Mouse (Mus musculus) kidney, embryonic 15.5 days (tissue): Measurements from ENCODE around the gene Olfr959. TPM values are rescaled to one million over a fixed set of nuclear protein-coding genes. Genes with fewer than 3 reads are reported as not detected.

Experiments
- ATAC-seq: fragments of 200-750 bp; cut with Nextera tagmentation; replicated peaks from 2 replicates; pipeline ENCODE4 v1.8.0; 2017; ENCODE audit warnings: moderate TSS enrichment; ENCODE audit not compliant: low FRiP score
- H3K27ac ChIP-seq: fragments of 300-500 bp; sonication (generic); 2 replicates; pipeline ENCODE4 v1.5.1; 2015; ENCODE audit warnings: mild to moderate bottlenecking, inconsistent platforms
- H3K27me3 ChIP-seq: fragments of 300-500 bp; sonication (generic); 2 replicates; pipeline ENCODE4 v1.6.1; 2015; ENCODE audit warnings: inconsistent platforms
- H3K36me3 ChIP-seq: fragments of 300-500 bp; sonication (generic); 2 replicates; pipeline ENCODE4 v1.6.1; 2015; ENCODE audit warnings: inconsistent platforms
- H3K4me1 ChIP-seq: fragments of 300-500 bp; sonication (generic); 2 replicates; pipeline ENCODE4 v1.6.1; 2015; ENCODE audit warnings: inconsistent platforms
- H3K4me2 ChIP-seq: fragments of 300-500 bp; sonication (generic); 2 replicates; pipeline ENCODE4 v1.6.1; 2015; ENCODE audit warnings: moderate library complexity, mild to moderate bottlenecking, inconsistent platforms
- H3K4me3 ChIP-seq: fragments of 300-500 bp; sonication (generic); replicated peaks from 2 replicates; pipeline ENCODE4 v1.5.1; 2015; ENCODE audit warnings: mild to moderate bottlenecking, inconsistent platforms
- H3K9ac ChIP-seq: fragments of 300-500 bp; sonication (generic); 2 replicates; pipeline ENCODE4 v1.6.1; 2015; ENCODE audit warnings: mild to moderate bottlenecking, inconsistent platforms
- H3K9me3 ChIP-seq: fragments of 300-500 bp; sonication (generic); replicated peaks from 2 replicates; pipeline ENCODE4 v1.6.1; 2016; ENCODE audit warnings: inconsistent platforms
- WGBS: fragments of 180-500 bp; shearing (Covaris S2); methylation state at CpG from one replicate; pipeline ENCODE4 v1.1.7; 2015; ENCODE audit warnings: mixed read lengths; 5-methylcytosine and 5-hydroxymethylcytosine counted together
- polyA plus RNA-seq: library from polyadenylated mRNA; unstranded; fragments of >200 nt; fragmentation: Nextera tagmentation; extraction: Ambion mirVana; gene quantifications from 2 replicates; pipeline ENCODE4 v1.2.1, GENCODE M21; 2015

Olfr959 gene
- polyA plus RNA-seq, 1 experiment from 2014 or later, result not detected

DNA sequence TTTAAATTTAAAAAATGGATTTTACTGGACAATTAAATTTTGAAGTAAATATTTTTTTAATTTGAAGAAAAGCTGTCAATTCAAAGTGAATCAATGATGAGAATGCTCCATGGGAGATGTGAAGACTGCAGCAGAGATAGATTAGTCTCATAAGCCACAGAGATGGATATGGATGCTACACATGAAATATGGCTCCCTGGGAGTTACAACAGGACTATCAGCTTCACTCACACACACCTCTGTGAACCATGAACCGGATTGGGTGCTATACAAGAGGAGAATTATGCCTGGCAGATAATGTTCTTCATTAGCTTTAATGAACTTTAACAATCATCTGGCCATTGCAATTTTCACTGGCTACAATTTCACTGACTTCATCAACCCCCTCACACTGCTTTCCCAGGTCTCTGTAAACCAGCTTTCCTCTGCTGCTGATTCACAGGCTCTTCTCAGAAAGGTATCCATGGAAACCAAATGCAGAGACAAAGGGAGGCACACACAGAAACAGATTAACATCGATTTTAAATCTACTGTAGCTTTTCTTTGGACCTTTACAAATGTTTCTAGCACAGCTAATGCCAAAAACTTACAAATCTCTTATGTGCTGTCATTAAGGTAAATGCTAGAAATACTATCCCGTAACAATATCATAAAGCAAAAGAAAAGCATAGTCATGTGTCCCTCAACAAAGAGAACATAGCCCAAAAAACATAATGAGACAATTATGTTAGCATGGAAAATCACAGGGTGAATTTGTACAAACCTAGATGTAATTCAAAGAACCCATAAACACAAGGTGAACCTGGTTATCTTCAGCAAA is 17.6 kb downstream of the Olfr959 start:
- Histone ChIP-seq H3K9ac (no peak overlapping the region), H3K27me3 (no peaks in the 10 kb centered on the region), H3K27ac (no peak overlapping the region), H3K4me1 (no peaks in the 10 kb centered on the region), H3K36me3 (no peaks in the 10 kb centered on the region), H3K4me2 (no peak overlapping the region), H3K4me3 (no peak overlapping the region), H3K9me3 (no peaks in the 10 kb centered on the region)
- no peak for ATAC-seq
- WGBS, result 65% methylated on average over 3 of the region's 3 CpGs

DNA sequence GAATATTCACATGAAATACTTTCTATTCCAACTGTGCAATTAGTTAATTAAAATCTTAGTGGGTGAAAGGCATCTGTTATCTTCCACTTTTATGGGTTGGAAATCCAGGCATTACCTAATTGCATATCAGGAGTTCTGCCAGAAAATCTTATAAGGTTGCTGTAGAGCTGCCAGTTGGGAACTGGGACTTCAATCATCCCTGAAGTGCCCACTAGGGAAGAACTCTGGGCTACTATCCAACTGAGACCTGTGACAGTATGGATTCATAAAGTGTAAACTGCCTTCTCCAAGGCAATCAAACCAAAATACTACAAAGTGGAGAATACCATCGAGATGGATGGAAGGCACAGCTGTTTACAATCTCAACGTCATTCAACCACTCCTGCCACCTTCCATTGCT is 21.4 kb downstream of the Olfr959 start, which contains the start of gene Olfr958:
TSS of gene Olfr958 (minus strand) at position 109 of the 400 bp plus-strand sequence.
- no peak within 1 kb of the TSS for H3K27ac ChIP-seq
- 81% methylated on average over 2 of the region's 2 CpGs for WGBS
- no peak within 1 kb of the TSS for H3K4me3 ChIP-seq
- H3K4me2 ChIP-seq, result no peak within 1 kb of the TSS
- H3K4me1 ChIP-seq, result no peaks in the 10 kb centered on the region
- no peak for ATAC-seq
- no peaks in the 10 kb centered on the region for H3K27me3 ChIP-seq
- H3K9ac ChIP-seq, result no peak within 1 kb of the TSS
- H3K36me3 ChIP-seq, result no peaks in the 10 kb centered on the region
- no peaks in the 10 kb centered on the region for H3K9me3 ChIP-seq

DNA sequence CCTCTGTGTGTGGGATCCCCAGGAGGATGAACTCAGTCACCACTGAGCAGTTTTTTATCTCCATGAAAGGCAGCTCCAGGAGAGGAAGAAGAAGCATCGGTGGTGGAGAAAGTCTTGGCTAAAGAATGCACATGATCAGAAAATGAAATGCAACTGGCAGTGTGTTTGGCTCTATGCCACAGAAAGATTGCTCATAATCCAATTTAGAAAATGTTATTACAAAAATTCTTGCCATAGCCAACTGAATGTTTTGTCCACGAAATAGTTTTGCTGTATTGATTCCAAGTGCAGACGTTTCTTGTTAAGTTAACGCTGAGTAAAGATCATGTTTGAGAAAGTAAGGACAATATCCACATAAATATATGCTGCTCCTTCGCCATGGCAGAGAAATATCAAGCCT is 24.6 kb downstream of the Olfr959 start:
- Histone ChIP-seq H3K36me3 (no peaks in the 10 kb centered on the region), H3K4me3 (no peak overlapping the region), H3K27ac (no peak overlapping the region), H3K9me3 (no peaks in the 10 kb centered on the region), H3K4me1 (no peaks in the 10 kb centered on the region), H3K27me3 (no peaks in the 10 kb centered on the region), H3K9ac (no peak overlapping the region), H3K4me2 (no peak overlapping the region)
- no peak for ATAC-seq
- WGBS, result 77% methylated on average over 5 of the region's 5 CpGs

DNA sequence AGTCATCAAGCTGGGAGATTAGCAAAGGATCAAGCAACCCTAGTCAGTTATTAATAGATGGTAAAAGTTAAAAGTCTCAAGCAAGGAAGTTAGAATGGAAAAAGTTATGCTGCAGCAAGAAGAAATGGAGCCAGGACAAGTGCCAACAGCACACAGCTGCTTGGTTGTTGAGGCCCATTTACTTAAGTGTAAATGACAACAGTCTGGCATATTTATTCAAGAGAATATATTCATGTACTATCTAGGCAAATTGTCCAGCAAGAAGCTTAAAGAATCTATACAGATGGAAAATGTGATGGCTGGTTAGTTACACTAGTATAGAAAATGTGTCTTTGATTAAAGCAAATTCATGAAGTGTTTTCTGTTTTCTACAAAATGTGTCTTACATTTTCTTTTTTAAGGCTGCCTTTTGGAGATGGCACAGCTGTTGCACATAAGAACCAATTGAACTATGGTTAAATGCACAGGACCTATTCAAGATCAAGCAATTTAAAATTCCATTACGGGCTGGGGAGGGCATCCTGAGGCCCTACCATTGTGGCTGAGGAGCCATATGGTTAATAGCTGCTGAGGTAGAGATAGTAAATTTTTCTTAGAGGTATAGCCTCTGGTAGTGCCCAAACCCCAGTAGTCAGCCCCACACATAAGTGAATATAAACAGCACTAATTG is 51.6 kb downstream of the Olfr959 start:
- H3K27ac ChIP-seq, result no peak overlapping the region
- no peaks in the 10 kb centered on the region for H3K9me3 ChIP-seq
- H3K27me3 ChIP-seq, result no peaks in the 10 kb centered on the region
- no peak overlapping the region for H3K9ac ChIP-seq
- H3K4me1 ChIP-seq, result no peaks in the 10 kb centered on the region
- H3K36me3 ChIP-seq, result no peaks in the 10 kb centered on the region
- no peak overlapping the region for H3K4me3 ChIP-seq
- no peak for ATAC-seq
- H3K4me2 ChIP-seq, result no peak overlapping the region
- 65% methylated on average over 1 of the region's 1 CpGs for WGBS

Other genes starting within 250 kb of the Olfr959 start
- gene Olfr948, start 249.5 kb downstream of the Olfr959 start, polyA plus RNA-seq, result not detected in 2 replicates
- not detected in 2 replicates for gene Olfr951, start 188.2 kb downstream of the Olfr959 start, polyA plus RNA-seq
- not detected in 2 replicates for gene Olfr952, start 148.4 kb downstream of the Olfr959 start, polyA plus RNA-seq
- gene Olfr954, start 118.9 kb downstream of the Olfr959 start, polyA plus RNA-seq, result not detected in 2 replicates
- gene Olfr955, start 103.6 kb downstream of the Olfr959 start, polyA plus RNA-seq, result not detected in 2 replicates
- gene Olfr44, start 81.6 kb downstream of the Olfr959 start, polyA plus RNA-seq, result not detected in 2 replicates
- not detected in 2 replicates for gene Olfr957, start 59.8 kb downstream of the Olfr959 start, polyA plus RNA-seq
- gene Olfr958, start 21.5 kb downstream of the Olfr959 start, polyA plus RNA-seq, result not detected in 2 replicates
- 22.0 and 23.4 TPM in 2 replicates for gene AW551984, start 28.8 kb upstream of the Olfr959 start, polyA plus RNA-seq
- gene Olfr148, start 35.1 kb upstream of the Olfr959 start, polyA plus RNA-seq, result not detected in 2 replicates
- 0.16 TPM in 1 of 2 replicates, not detected in the other for gene Olfr960, start 45.8 kb upstream of the Olfr959 start, polyA plus RNA-seq
- not detected in 2 replicates for gene Olfr961, start 69.5 kb upstream of the Olfr959 start, polyA plus RNA-seq
- gene Olfr963, start 91.6 kb upstream of the Olfr959 start, polyA plus RNA-seq, result not detected in 2 replicates
- gene Olfr149, start 131.5 kb upstream of the Olfr959 start, polyA plus RNA-seq, result not detected in 2 replicates
- not detected in 2 replicates for gene Olfr965, start 135.8 kb upstream of the Olfr959 start, polyA plus RNA-seq
- gene Olfr150, start 155.4 kb upstream of the Olfr959 start, polyA plus RNA-seq, result not detected in 2 replicates
- not detected in 2 replicates for gene Olfr967, start 170.7 kb upstream of the Olfr959 start, polyA plus RNA-seq
- not detected in 2 replicates for gene Olfr968, start 207.7 kb upstream of the Olfr959 start, polyA plus RNA-seq
- gene Olfr969, start 215.4 kb upstream of the Olfr959 start, polyA plus RNA-seq, result not detected in 2 replicates
- not detected in 2 replicates for gene Olfr970, start 233.3 kb upstream of the Olfr959 start, polyA plus RNA-seq